Mouse (Mus musculus): ENCODE measurements around the gene Nptn.
A peak's percentile ranks its signal among the peaks of the same experiment; 100 is the strongest.
"Not testable (repeated sequence)": the region's sequence is repeated elsewhere in the genome, so short reads cannot be mapped to it uniquely, and the experiment has no call there.

The Nptn gene

DNA sequence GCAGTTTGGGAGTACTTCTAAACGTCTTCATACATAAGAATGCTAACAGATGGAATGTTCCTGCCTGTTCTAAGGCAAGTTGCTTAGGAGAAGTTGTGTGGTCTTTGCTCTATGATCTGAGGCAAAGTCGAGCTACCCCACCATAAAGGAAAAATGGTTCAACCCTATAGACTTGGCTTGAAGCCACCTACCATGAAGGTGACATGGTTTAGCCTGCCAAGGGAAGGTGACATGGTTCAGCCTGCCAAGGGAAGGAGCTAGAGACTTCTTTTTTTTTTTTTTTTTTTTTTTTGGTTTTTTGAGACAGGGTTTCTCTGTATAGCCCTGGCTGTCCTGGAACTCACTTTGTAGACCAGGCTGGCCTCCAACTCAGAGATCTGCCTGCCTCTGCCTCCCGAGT is 16.1 kb upstream of the Nptn start:
- not testable (repeated sequence) for DNase-seq

DNA sequence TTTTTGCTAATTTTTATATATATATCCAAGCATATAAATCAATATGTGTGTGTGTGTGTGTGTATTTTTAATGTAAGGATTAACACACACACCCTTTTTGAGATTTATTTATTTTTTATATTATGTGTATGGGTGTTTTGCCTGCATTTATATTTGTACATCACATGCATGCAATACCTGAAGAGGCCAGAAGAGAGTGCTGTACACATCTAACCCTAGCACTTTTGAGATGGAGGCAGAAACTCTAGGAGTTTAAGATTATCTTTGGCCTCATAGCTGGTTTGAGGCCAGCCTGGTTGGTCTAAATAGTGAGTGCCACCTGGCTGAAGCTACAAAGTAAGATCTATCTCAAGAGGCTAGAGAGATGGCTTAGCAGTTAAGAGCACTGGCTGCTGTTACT is 14.4 kb upstream of the Nptn start:
- DNase-seq, result no peak

DNA sequence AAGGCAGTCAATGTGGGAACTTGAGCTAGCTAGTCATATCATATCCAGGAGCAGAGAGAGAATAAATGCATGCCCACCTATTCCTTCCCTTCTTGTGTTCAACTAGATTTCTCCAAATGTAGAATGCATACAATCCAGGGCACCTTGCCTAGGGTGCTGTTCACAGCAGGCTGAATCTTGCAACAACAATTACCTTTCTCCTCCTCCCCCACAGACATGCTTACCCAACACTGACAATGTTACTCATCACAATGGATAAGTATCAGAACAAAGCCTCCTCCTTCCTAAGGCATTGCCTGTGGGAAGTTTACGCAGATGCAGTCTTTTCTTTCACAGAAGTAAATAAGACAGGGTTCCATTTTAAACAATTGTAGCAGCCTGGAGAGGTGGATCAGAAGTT is 11.0 kb upstream of the Nptn start:
- no peak for DNase-seq

DNA sequence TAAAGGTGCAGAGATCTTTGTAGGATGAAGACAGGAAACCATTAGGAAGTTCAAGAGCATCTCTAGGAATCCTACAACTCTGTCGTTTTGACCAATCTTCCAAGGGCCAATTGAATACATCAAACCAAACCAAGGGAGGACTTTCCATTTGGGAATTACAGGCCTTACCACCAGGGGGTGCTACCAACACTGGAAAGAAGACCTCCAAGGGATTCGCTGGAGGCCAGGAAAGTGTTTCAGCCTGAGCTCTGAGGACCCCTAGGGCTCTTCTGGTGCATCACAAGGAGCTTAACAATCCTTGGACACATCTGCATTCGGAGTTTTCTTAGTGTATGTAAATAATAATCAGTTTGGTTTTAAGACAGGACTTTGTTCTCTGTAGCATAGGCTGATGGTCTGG is 3.4 kb upstream of the Nptn start:
- DNase-seq, result peak; percentile 89

DNA sequence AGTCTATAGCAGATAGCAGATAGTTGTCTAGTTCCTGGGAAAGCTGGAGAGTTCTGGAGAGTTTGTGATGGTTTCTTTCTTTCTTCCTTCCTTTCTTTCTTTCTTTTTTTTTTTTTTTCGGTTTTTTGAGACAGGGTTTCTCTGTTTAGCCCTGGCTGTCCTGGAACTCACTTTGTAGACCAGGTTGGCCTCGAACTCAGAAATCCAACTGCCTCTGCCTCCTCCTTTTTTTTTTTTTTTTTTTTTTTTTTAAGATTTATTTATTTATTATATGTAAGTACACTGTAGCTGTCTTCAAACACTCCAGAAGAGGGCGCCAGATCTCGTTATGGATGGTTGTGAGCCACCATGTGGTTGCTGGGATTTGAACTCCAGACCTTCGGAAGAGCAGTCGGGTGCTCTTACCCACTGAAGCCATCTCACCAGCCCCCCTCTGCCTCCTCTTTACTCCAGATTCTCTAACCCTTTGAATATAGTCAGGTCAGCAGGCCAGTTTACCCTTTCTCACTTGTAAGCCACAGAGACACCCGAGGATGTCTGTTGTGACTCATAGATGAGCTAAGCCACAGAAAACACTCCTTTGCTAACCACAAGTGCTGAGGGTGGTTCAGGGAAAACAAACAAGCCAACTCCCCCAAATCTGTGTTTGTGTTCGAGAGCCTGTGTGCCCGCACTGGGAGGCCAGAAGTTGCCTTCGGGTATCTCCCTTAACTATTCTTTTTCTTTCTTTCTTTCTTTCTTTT is 1.4 kb upstream of the Nptn start:
- not testable (repeated sequence) for DNase-seq

DNA sequence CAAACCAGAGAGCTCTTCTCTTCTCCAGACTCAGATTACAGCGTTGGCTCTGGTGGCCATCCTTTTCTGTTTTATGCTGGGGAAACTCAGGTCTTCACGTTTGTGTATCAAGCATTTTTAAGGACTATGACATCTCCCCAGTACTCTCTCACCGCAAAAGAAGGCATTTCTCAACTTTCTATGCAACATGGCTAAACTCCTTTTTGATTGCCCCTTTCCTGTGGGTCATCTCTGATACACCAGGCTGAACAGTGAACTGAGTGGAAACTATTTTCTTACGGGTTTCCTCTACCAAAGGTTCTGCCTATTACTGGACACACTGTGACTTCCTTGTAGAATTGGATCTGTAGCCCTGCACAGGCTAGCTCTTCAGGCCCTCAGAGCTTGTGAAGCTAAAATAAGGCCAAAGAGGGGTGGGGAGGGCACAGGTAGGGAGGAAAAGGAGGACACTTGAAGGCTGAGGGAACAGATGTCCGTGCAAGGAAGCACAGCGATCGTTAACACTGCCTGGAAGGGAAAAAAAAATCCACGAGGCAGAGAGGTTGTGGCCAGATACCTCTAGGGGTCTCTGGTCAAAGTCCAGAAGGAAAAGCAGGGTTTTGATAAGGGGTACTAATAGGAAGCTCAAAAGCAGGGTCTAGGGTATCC is 633 bp upstream of the Nptn start:
- no peak for DNase-seq

DNA sequence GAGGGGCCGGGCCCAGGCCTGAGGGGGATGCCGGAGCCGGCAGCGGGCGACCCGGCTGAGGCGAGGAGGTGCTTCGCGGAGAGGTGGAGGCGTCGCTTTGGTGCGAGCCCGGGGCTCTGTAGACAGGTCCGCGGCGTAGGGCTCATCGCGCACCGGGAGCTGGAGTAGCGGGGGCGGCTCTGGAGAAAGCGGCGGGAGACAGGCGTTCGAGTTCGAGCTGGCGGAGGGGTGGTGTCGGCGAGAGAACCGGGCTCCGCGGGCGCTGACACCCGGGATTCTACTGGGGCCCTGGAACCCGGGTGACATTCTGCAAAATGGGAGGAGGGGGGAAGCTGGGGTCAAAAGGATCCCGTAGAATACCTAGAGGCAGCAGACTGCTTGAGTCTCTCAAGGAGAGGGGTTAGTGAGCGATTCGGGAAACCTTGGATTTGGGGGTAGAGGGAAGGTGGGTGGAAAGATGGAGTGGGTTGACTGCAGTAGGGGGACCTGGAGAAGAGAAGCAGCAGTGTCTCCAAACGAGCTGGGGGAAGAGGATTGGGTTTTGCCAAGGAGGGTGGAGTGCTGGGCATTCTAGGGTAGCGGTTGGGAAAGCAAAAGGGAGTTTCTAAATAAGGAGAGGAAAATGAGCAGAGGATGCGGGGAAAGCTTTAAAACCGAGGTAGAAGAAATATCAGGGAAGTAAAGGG is 684 bp downstream of the Nptn start:
- DNase-seq, result no peak

DNA sequence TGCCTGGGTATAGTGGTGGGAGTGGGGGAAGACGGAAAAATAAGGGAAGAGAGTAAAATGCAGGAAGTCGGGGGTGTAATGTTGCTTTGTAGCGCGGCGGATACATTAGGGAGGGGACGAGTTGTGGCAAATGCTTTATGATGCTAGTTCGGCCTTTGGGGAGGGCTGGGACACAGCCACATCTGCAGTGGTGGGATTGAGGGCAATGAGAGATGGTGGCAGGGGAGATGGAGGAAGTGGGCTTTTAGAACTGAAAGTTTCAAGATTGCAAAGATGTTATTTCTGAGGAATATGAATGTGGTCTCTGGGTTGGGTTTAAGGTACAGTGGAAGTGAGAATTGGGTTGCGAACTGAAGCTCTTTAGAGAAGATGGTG is 1.2 kb downstream of the Nptn start:
- DNase-seq, result no peak

DNA sequence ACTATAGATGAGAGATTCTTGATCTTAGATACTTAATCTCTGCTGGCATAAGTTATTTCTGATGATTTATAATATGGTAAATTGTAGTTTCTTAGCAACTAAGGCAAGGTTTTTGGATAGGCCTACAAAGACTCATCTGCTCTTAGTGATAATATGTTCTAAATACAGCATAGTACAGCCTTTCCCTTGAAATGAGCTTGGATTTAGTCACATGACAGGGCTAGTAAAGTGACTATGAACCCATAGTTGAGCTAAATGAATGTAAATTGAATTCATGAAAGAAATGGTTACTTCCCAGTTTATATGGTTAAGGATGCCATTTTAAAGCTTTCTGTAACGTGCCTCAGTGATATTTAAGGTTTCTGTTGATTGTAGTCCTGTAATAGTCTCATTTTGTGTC is 2.3 kb downstream of the Nptn start:
- DNase-seq, result no peak

DNA sequence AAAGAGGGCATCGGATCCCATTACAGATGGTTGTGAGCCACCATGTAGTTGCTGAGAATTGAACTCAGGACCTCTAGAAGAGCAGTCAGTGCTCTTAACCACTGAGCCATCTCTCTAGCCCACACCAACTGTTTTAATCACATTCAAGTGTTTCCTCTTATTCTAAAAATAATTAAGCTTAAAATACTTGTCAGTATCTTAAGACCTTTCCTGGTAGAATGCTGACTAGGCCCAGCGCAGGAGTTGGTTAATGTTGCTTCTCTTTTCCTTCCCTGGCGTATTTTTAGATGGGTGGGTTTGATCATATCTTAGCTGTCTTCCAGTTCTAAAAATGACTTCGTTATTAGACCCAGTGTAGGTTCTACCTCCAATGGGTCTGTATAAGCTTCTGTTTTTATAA is 6.6 kb downstream of the Nptn start:
- no peak for DNase-seq

DNA sequence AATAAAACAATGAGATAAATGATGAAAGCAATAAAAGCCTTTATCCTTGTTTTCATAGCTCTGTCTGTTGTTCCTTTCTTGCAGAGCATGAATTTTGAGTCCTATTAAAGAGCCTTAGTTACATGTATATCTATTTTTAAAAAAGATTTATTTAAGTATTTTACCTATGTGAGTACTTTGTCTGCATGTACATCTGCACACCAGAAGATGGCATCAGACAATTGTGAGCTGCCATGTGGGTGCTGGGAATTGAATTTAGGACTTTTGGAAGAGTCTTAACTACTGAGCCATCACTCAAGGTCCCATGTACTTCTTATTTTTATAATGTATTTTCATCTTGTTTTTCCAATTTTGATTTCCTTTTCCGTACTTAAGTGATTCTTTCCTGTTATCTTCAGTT is 13.3 kb downstream of the Nptn start:
- no peak for DNase-seq

DNA sequence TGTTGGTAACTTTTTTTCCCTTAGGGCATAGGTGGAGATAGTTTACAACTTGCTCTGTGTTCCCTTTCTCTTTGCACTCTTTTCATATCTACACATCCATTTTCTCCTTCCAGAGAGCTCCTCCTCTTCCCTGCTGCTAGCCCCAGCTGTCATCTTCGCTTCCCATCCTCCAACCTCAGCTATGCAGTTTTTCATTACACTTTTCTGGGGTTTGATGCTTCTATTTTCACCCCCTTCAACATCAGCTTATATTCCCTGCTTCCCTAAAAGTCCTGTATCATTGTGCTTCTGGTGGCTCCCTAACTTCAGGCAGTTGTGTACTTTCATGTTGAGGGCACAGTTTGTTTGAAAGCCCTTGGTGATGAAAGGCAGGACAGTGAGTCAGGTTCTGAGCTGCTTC is 31.8 kb downstream of the Nptn start:
- no peak for DNase-seq

DNA sequence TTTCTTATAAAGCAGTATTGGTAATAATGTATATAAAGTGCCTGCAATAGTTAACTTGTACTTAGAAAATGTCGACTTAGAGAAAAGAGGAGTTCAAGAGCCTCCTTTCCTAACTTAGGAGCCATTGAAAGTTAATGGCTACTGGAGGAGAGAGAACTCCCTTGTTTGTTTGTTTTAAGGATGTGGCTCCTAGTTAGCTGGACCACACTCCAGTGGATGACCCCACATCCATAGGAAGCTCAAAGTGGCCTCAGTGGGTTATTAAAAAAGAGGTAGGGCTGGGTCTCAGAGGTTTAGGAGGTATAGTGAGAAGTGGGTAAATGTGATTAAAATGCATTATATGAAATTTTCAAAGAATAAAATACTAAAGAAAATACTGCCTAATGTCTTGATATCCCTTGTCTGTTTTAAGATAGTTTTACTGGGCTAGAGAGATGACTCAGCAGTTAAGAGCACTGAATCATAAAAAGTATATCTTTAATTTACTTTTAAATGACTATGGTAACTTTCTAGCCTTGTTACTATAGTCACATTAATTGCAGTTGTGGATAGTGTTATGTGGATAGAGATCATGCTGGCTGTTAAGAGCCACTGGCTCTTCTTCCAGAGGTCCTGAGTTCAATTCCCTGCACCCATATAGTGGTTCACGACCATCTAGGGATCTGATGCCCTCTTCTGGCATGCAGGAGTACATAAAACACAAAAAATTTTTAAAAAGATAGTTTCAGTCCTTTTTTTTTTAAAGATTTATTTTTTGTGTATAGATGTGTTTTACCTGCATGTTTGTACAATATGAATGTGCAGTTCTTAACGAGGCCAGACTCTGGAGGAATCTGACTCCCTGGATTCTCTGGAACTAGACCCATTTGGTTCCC is 33.3 kb downstream of the Nptn start:
- DNase-seq, result no peak

DNA sequence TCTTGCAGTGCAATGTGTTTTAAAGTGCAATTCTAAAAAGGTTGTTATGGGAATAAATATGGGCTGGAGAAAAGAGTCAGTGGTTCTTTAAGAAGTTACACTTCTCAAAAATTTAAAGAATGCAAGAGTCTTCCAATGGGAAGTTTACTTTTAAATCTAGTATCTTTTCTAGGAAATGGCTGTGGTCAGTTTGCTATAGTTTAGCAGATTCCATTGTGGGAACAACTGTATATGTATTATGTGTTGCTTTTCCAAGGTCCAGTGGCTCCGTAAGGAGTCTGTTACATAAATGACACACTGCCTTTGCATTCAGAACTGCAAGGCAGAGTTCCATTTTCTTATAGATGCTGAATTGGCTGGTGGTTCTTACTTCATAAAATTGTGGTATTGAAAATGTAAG is 41.0 kb downstream of the Nptn start:
- no peak for DNase-seq

DNA sequence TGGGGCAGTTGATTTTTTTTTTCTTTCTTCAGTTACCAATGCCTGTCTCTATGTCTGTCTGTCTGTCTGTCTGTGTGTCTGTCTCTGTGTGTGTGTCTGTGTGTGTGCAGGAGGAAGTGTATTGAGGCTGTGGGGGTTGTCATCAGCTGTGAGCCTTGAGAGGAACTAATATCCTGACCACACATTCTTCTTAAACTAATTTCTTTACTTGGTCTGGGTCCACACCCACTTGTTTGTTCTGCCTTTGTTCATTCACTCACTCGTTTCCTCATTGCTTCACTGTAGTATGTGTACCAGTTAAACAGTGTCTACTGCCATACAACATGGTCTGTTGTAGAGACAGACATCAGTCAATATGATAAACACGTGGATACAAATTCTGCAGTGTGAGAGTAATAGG is 45.2 kb downstream of the Nptn start:
- DNase-seq, result no peak

DNA sequence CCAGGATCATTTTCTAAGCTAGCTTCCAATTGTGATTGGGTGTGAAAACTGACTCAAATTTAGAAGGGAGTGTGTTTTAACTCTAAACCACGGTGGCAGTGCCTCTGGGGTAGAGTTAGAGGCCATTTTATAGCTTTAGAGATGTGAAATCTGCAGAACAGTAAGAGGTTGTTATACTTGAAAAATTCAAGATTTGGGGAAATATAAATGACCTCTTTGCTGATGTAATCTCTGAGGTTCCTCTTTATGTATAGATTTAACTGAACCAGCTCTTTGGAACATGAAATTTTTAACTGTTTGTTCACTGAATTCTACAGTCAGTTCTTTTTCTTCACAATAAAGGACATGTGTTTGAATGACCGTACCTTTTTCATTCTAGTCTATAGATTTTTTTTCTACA is 48.4 kb downstream of the Nptn start:
- no peak for DNase-seq

DNA sequence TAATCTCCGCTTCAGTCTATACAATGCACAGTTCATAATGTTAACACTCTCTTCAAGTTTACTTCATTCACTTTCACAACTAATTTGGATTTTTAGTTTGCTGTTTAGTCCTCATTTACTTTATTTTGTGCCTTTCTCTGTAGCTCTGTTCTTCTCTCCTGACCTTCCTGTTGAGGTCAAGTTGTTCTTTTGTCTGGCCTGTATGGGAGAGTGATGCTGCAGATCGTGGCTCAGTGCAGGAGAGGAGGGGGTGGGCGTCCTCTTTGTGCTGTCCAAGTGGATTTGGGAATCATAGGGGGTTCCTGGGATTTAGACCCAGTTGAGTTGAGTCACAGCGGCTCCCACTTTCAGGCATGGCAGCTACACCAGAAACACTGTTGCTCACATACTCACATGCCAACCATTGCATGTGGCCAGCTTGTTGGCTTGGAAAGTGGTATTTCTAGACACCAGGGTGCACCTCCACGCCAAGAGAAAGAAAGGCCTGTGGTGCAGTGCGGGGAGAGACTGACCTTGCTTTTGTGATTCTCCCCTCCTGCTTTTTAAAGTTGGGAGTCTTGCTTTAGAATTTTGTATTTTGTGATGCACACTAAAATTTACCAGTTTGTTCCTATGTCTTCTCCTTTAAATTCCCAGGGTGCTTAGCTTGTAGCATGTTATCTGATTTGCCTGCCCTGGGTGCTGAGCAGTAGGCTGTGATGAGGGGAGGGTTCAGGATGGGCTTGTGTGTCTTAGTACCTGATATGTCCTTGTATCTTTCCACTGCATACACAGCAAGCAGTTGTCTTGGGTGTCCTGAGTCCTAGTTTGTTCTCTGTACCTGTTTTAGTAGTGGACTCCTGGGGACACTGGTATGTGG is 66.6 kb downstream of the Nptn start:
- DNase-seq, result no peak

DNA sequence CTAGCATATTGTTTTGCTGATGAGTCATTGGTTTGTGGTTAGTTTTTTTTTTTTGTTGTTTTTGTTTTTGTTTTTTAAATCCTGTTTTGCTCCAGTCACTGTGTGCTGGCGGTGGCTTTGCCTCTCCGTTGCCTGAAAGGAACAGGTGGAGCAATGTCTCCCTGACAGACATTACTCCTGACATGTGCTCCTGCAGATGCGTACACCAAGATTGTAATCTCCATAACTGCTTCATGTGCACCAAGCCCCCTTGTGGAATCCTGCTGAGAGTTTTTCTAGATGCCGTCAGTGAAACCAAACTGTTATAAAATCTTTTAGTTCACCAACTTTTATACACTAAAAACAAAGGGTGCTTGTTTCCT is 67.2 kb downstream of the Nptn start:
- DNase-seq, result no peak

DNA sequence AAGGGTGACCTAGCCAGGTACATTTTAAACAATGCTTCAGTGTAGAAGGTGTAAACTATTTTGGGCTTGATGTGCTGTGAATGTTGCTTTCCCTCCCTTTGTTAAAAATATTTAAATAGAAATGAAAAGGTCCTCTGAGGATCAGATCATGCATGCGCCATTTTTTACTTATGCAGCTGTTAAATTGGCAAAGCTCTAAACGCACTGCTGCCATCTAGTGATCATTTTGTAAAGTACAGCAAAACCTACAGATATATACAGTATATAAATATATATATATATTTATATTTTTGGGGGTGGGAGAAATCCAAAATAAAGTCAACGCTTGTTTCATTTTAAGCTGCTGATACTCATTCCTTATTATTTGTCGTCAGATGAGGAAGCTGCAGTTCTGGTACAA is 70.0 kb downstream of the Nptn start:
- peak; percentile 51 for DNase-seq

DNA sequence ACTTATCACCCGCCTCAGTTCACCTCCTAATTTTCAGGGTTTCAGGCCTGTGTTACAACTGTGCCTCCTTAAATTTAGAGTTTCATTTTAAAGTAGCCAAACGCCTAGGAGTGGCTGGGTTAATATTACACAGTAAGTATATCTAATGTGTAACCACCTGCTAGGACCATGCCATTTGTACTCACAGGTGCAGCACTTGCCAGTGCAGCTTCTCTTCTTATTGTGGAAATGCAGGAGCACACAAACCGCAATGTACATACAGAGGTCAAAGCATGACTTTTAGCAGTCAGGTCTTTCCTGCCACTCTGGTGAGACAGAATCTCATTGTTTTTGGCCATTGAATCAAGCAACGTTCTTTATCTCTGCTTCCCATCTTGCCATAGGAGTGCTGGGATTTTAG is 72.5 kb downstream of the Nptn start:
- DNase-seq, result no peak

DNA sequence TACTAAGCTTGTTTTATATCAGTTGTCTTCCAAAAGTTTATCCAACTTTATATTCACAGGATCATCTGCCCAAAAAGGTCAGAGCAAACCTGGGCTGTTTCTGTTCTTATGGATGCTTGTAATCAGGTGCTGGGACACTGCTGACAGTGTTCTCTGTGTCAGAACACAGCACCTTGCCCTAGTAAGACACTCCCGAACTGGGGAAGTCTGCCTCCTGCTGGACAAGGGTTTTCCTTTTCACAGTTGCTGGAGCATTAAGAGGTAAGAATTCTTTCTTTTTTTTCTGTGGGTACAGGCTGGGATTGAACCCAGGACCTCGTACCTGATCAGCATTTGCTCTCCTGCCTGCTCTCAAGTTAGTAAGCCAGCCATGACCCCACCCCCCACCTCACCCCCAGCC is 74.4 kb downstream of the Nptn start:
- DNase-seq, result no peak

DNA sequence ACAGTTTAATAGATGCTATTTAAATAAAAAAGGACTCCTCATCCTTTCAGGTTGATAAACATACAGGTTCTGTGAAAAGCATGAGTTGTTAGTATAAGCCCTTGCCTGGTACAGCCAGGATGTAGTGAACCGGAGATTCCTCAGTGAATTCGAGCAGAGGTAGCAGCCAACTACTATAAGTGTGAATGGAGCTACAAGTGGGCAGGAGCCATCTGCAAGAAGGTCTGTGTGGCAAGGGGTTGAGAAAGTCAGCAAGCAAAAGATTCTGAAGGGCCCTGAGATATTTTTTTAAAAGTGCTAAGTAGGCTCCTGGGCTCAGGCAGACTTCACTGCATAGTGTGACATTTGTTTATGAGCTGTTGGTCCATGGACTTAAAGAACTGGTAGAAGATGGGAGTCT is 74.8 kb downstream of the Nptn start:
- no peak for DNase-seq

All from kidney, postnatal 14 days (tissue).